Mouse (Mus musculus) right cerebral cortex, postnatal 14 days (tissue): ENCODE measurements around the gene Rgs18.

Experiments used
- DNase-seq: peaks from one replicate; pipeline ENCODE4 v3.0.0; 2022

Rgs18 gene

DNA sequence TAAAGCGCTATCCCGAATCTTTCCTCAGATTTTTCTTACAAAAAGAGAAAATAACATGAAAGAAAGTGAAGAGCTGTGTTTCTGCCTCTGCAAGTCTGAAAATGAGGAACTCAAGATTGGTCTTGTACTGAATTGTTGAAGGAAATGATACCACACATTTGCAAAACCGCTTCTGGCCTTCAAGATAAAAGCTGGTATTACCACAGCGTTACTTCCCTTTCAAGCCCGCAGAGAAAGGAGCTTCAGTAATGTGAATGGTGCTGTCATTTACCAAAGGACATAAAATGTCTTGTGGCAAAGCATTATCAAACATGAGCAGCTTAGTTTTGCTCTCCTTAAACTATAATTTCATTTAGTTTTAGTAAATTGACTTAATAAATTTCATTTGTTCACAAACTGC is at the start of gene Rgs18:
Rgs18 (minus strand) TSS at position 105 of the 400 bp plus-strand sequence.
- no peak for DNase-seq

DNA sequence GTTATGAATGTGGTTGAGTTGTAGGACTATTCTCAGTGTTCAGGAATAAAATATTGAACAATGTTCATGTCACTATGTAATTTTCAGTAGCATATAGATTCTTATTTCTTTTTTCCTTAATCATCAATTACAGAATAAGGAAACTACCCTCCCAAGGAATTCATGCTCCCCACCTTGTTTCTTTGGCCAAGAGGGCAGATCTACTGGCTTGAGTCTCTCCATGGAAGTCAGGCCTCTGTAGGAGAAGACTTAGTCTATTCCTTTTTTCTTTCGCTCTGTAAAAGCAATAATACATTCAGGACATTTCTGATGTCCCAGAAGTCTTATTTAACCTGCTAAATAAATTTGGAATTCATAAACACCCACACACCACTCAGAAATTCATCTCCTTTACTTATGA is 841 bp downstream of the Rgs18 start:
- DNase-seq, result no peak

DNA sequence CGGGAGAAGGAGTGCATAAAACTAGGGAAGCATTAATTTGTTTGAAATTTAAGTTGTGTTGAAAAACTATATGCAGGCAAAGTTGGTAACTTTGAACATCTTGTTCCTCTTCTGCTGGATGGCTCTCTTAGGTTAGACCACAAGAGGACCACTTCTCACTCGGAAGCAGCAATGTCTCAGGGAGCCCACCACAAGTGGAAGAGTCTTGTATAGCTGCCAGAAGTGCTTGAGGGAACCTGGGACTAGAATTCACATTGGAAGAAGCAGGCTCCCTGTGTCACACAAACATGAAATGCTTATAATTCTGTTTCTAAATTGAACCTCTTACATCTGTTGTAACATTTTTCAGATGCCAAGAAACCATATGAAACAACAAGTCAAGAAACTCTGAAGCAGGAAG is 9.0 kb downstream of the Rgs18 start:
- DNase-seq, result no peak

DNA sequence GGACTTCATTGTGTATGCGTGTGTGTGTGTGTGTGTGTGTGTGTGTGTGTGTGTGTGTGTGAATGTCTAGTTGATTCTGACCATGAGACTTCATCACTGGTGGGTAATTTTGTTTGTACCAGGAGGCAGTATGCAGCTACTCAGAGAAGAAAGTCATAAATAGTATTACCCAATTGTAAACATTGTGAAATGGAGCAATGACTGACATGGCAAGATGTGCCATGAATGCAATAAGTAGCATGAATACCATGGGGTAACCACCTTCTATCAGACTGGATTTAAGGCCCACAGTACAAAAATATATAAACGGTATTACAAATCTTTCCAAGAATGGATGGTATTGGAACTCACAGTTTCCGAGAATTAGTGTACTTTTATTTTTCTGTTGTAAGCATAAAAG is 14.4 kb downstream of the Rgs18 start:
- no peak for DNase-seq

DNA sequence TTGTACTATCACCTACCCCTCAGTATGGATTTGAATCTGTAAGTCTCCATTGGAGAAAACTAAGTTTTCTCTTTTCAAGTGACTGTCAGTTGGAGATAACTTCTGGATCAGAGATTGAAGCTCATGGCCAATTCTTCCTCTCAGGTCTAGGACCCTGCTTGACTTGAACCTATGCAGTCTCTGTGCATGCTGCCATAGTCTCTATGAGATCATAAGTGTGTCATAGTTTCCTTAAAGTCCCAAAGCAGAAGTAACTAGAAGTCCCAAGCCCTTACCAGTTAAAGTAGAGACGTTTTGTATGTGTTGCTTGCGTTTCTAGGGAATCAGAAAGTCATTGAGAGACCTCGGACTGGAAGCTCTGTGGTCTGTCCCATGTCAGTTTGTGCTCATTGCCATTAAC is 24.5 kb downstream of the Rgs18 start:
- DNase-seq, result no peak

DNA sequence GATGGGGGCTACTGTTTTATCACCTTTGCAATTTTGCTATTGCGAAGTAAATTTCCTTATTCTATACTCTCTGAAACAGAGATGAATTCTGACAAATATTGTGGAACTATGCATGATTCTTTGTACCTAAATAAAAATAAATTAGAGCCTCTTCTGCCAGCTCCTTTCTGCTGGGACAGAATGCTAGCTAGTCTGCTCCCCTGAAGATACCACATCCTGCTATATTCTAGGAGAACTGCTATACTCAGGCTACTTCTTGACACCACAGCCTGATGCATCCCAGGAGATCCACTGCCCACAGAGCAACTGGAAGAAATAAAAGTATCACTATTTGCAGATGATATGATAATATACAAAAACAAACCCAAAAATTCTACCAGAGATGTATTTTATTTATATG is 29.1 kb downstream of the Rgs18 start:
- no peak for DNase-seq

DNA sequence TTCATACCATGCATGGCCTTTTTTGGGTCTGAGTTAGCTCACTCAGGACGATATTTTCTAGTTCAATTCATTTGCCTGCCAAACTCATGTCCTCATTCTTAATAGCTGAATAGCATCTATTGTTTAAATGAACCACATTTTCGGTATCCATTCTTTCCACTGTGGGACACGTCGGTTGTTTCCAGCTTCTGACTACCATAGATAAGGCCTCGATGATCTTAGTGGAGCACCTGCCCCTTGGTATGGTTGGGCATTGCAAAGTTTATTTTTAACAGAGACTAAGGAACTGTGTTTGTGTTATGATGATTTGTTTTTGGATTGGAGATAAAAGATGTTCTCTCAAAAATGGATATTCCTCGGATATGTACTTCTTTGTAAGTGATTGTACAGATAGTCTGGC is 37.5 kb downstream of the Rgs18 start:
- no peak for DNase-seq

DNA sequence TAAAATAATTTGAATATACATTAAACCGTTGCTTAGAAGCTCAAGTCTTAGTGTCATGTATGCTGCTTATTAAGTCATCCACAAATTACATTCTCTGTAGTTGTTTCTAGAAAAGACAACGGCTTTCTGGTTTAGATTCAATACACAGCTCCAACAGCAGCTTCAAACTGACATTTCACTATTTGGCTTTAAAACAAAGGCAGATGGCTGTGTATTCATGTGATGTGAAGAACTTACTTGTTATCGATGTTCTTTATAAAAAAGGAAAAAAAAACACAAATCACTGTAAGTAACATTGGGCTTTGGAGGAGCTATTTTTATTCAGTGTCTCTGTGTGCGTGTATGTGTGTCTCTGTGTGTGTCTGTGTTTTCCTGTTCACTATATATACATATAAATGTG is 54.5 kb downstream of the Rgs18 start:
- no peak for DNase-seq

DNA sequence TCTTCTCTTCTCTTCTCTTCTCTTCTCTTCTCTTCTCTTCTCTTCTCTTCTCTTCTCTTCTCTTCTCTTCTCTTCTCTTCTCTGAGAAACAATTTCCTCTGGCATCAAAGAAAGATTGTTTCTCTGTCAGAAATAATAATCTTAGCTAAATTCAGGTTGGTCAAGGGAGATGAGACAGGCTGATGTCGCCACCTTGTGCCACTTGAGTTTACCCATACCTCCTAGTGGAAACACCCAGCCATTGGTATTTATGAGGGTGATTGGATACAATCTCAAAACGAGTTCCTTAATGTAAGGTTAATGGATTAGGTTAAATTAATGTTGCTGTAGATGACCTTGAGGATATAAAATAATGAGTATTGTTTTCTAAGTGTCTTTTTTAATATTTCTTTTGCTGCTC is 70.9 kb downstream of the Rgs18 start:
- no peak for DNase-seq
